Mouse (Mus musculus): ENCODE measurements at regions not wholly inside any gene's neighbourhood (a gene's known extent, or its start where the extent isn't known, plus 50 kb on each side); places are given as distances from the start of the nearest gene placed in this dataset.
"Not testable (repeated sequence)": the region's sequence is repeated elsewhere in the genome, so short reads cannot be mapped to it uniquely, and the experiment has no call there.

DNA sequence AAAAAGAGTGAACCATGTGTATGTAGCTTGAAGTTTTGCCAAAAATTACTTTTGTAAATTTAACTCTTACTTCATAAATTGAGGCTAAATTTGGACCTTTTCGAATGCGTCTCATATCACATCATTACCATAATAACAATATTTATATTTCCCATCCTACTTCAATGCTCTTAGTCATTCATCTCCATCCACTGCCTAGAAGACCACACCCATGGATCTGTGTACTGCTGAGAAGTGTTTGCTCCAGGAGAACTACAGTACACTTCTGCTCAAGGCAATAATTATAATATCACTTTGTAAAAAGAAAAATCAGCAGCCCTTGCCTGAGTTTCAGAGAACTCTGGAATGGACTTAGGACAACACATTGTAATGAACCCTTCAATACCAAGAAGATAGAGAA lies 133.6 kb downstream of the Mat2b start:
- Histone ChIP-seq H3K27me3 (ENCODE audit: poor library complexity, severe bottlenecking) (no peaks in the 10 kb centered on the region), H3K4me1 (no peaks in the 10 kb centered on the region), H3K4me3 (no peak overlapping the region), H3K27ac (no peak overlapping the region), H3K9me3 (no peaks in the 10 kb centered on the region), H3K36me3 (replicated peaks) (no peaks in the 10 kb centered on the region)
- DNase-seq (ENCODE audit: extremely low spot score, low spot score): no peak
- 97% methylated on average over 2 of the region's 2 CpGs for WGBS

DNA sequence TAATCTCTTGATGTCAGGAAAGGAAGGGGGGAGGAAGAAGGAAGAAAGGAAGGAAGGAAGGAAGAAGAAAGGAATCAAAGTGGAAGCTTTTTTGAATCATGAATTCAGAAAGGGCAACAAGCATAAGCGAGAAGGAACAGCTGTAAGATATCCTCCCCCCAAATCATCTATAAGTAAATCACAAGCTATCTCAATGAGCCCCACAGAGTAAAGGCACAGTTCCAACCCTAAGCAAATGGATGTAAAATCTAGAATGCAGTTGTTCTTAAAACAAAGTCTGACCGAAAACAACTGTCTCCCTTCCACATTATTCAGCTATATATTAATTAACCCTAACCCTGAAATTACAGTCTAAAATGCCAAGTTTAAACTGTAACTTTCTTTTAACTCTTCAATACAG lies 136.5 kb downstream of the Mat2b start:
- WGBS: 97% methylated on average over 2 of the region's 2 CpGs
- Histone ChIP-seq H3K4me3 (no peak overlapping the region), H3K27me3 (ENCODE audit: poor library complexity, severe bottlenecking) (no peaks in the 10 kb centered on the region), H3K27ac (no peak overlapping the region), H3K36me3 (replicated peaks) (no peaks in the 10 kb centered on the region), H3K9me3 (no peaks in the 10 kb centered on the region), H3K4me1 (no peaks in the 10 kb centered on the region)
- no peak for DNase-seq (ENCODE audit: extremely low spot score, low spot score)

DNA sequence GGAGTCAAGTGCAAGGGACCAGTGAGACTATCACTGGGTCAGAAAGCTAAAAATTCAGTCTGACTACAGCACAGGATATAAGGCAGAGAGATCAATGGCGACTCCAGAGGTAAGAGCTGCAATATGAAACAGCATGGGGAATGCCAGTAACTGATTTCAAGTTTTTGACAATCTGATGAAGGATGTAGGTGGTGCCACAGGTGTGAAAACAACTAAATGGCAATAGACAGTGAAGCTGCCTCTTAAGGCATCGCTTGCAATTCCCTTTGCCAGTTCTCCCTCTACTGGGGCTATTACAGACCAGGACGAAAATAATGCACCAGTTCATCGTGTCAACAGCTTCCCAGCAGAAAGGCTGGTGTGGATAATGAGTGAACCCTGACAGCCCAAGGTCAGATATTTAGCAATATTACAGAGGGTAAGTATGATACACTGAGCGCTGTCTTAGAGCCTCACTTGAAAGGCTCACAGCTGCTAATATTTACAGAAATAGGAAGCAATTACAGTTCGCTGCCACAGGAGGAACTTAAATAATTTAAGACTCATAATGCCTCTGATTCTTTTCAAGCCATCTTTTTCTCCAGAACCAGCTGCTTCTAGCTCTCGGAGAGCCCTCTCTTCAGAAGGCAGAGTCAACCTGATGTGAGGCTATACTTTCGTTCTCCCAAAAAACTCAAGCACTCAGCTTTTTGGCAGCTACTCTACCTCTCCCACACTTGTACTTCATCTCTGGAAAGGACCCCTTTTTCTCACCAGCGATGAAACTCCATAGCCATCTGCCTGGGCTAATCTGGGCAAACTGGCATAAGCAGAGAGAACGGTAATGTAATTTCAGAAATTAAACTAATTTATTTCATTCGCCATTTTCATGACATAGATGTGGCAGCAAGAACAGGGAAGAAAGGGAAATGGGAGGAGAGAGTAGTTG lies 139.9 kb downstream of the Mat2b start:
- 87% methylated on average over 11 of the region's 11 CpGs for WGBS
- Histone ChIP-seq H3K9me3 (no peaks in the 10 kb centered on the region), H3K27ac (no peak overlapping the region), H3K4me3 (no peak overlapping the region), H3K4me1 (no peaks in the 10 kb centered on the region), H3K27me3 (ENCODE audit: poor library complexity, severe bottlenecking) (no peaks in the 10 kb centered on the region), H3K36me3 (replicated peaks) (no peaks in the 10 kb centered on the region)
- no peak for DNase-seq (ENCODE audit: extremely low spot score, low spot score)

DNA sequence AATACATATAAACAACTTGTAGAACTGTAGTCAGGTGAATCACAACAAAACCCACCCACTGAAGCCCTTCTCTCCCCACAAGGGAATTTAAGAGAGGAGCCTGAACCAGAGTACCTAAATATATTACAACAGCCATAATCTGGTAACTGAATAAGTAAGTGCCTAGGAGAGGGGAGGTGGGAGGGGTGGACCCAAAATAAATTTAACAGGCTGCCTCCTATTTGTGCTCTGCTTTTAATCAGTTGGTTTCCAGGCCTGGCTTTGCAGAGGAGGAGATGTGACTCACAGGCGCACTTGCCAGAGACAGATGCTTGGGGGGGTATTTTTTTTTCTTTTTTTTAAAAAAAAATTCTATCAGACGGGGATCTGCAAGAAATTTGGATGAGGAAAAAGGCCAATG lies 142.9 kb downstream of the Mat2b start:
- Histone ChIP-seq H3K4me1 (no peaks in the 10 kb centered on the region), H3K27ac (no peak overlapping the region), H3K4me3 (no peak overlapping the region), H3K36me3 (replicated peaks) (no peaks in the 10 kb centered on the region), H3K9me3 (no peaks in the 10 kb centered on the region), H3K27me3 (ENCODE audit: poor library complexity, severe bottlenecking) (no peaks in the 10 kb centered on the region)
- DNase-seq (ENCODE audit: extremely low spot score, low spot score): no peak
- WGBS: 83% methylated on average over 2 of the region's 2 CpGs

DNA sequence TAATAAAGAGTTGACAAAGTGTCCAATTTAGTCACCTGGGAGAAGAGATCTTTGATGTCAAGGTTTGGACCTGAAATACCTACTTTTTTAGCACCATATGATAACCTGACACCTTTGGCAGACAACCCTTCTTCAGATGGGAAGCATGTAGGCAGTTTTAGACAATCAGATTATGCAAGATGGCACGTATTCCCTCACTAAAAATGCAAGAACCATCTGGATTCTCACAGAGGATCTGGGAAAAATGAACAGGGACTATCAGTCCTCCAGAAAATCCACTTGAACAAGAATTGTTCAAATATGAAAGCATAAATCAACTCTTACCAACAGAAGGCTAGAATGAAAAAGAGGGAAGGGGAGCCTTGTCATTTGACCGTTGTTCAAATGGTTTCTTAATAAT lies 148.4 kb downstream of the Mat2b start:
- Histone ChIP-seq H3K36me3 (replicated peaks) (no peaks in the 10 kb centered on the region), H3K9me3 (no peaks in the 10 kb centered on the region), H3K27me3 (ENCODE audit: poor library complexity, severe bottlenecking) (no peaks in the 10 kb centered on the region), H3K4me3 (no peak overlapping the region), H3K27ac (no peak overlapping the region), H3K4me1 (peaks cover under 1% of the 10 kb centered on the region; the same call in 1 of the 2 replicates)
- WGBS: 84% methylated on average over 2 of the region's 2 CpGs
- no peak for DNase-seq (ENCODE audit: extremely low spot score, low spot score)

DNA sequence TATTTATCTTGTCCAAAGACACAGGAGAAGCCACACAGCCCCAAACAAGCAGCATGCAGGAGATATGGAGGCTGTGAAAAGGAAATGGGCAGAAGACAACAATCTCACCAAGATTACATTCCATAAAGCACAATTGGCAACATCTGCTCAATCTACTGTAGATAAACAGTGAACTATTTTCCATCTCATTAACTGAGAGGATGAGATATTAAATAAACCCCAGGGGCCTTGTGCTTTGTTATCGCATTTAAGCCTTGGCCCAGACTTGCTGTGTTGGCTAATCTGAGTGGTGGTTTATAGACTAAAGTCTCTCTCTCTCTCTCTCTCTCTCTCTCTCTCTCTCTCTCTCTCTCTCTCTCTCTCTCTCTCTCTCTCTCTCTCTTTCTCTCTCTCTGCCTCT lies 149.5 kb downstream of the Mat2b start:
- H3K36me3 ChIP-seq (replicated peaks): no peaks in the 10 kb centered on the region
- no peak overlapping the region for H3K4me3 ChIP-seq
- 96% methylated on average over 1 of the region's 1 CpGs for WGBS
- no peaks in the 10 kb centered on the region for H3K9me3 ChIP-seq
- no peak overlapping the region for H3K27ac ChIP-seq
- H3K4me1 ChIP-seq: peaks cover 11% of the 10 kb centered on the region
- no peaks in the 10 kb centered on the region for H3K27me3 ChIP-seq (ENCODE audit: poor library complexity, severe bottlenecking)
- DNase-seq (ENCODE audit: extremely low spot score, low spot score): no peak

DNA sequence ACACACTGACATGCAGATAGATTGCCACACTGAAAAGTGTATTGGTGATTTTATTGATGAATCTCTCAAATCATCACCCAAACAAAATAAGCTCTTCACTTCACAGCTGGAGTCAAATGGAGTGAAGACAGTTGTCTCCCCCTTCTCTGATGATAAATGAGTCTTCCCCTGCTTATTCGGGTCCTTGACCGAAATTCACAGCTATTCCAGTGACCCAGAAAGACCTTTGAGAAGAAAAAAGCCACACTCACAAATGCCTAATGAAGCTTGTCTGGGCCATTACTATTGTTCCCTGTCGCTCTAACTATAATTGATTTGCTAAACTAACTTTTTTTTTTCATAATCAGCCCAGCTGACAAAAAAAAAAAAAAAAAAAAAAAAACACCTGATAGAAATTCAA lies 154.8 kb downstream of the Mat2b start:
- Histone ChIP-seq H3K27ac (no peak overlapping the region), H3K36me3 (replicated peaks) (no peaks in the 10 kb centered on the region), H3K27me3 (ENCODE audit: poor library complexity, severe bottlenecking) (no peaks in the 10 kb centered on the region), H3K4me3 (no peak overlapping the region), H3K4me1 (peaks cover 22% of the 10 kb centered on the region), H3K9me3 (no peaks in the 10 kb centered on the region)
- no peak for DNase-seq (ENCODE audit: extremely low spot score, low spot score)
- 13% methylated on average over 3 of the region's 3 CpGs for WGBS

DNA sequence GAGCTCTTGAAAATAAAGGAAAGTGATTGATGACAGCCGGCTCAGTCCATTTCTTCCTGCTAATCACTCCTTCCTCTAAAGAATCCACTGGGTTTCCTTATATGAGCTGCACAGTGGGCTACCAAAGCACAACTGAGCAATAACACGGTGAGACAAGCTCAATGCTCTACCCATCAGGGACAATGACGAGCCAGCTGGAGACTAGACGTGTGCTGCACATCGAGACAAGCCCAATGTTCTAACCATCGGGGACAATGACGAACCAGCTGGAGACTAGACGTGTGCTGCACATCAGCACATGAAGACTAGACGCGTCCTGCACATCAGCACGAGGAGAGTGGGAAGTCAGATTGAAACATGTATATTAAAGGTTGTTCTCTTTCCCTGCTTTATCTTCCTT lies 155.2 kb downstream of the Mat2b start:
- Histone ChIP-seq H3K4me1 (peaks cover 22% of the 10 kb centered on the region), H3K9me3 (no peaks in the 10 kb centered on the region), H3K27ac (no peak overlapping the region), H3K36me3 (replicated peaks) (no peaks in the 10 kb centered on the region), H3K4me3 (no peak overlapping the region), H3K27me3 (ENCODE audit: poor library complexity, severe bottlenecking) (no peaks in the 10 kb centered on the region)
- DNase-seq (ENCODE audit: extremely low spot score, low spot score): no peak
- 57% methylated on average over 11 of the region's 11 CpGs for WGBS

DNA sequence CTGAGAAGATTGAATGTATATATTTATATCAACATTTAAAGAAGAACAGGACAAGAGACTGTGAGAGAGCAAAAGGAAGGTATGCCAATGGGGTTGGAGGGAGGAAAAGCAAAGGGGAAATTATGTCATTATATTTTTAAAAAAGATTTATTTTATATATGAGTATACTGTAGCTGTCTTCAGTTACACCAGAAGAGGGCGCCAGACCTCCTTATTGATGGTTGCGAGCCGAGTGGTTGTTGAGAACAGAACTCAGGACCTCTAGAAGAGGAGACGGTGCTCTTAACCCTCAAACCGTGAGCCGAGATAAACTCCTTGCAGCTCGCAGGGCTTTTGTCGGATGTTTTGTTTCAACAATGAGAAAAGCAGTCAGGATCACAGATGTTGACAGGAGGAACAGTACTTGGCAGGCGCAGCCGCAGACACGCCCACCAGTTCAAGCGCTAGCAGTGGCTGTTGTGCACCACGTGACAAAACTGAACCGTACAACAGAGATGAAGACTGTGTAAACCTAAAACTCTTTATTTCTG lies 158.7 kb downstream of the Mat2b start:
- no peaks in the 10 kb centered on the region for H3K36me3 ChIP-seq (replicated peaks)
- H3K4me3 ChIP-seq: no peak overlapping the region
- no peak for DNase-seq (ENCODE audit: extremely low spot score, low spot score)
- H3K9me3 ChIP-seq: no peaks in the 10 kb centered on the region
- peaks cover 19% of the 10 kb centered on the region for H3K4me1 ChIP-seq
- no peak overlapping the region for H3K27ac ChIP-seq
- 85% methylated on average over 14 of the region's 14 CpGs for WGBS
- no peaks in the 10 kb centered on the region for H3K27me3 ChIP-seq (ENCODE audit: poor library complexity, severe bottlenecking)

DNA sequence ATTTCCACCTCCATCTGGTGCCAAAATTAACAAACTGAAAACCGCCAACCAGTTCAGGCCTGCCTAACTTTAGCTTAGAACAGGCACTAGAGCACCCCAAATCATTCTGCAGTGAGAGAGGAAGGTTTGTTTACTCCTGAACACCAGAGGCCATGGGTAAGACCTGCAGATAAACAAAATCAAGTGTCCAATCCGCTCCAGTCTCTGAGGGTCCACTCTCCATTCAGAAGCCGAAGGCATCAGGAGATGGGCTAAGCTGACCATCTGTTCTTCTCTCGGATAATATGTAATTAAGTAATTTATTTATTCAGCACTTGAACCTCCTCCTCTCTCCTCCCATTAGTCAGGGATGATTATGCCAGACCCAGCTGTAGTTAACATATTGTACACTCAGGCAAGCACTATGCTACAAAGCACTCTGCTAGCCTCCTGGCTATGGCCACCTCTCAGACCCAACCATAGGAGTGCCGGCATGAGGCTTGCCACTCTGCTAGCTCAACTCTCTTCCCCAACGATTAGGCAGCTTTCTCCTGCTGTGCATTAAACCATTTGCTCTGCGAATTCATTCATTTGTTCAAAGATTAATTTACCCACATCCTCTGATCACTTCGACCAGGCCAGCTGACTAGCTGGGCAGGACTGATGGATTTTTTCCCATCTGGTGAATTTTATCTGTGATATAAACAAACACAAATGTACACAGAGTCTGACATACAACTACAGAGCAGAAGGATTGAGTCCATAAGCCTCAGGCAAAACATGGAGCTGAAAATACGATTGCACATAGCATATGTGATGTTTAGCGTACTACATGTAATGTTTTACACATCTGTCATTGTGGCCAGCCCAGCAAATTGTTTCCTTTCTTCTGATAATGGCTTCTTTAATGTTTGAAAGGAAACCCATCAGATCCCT lies 184.4 kb downstream of the Mat2b start:
- no peak for DNase-seq (ENCODE audit: extremely low spot score, low spot score)
- no peaks in the 10 kb centered on the region for H3K4me1 ChIP-seq
- H3K4me3 ChIP-seq: no peak overlapping the region
- H3K27me3 ChIP-seq (ENCODE audit: poor library complexity, severe bottlenecking): no peaks in the 10 kb centered on the region
- H3K27ac ChIP-seq: no peak overlapping the region
- 79% methylated on average over 10 of the region's 10 CpGs for WGBS
- H3K9me3 ChIP-seq: no peaks in the 10 kb centered on the region
- H3K36me3 ChIP-seq (replicated peaks): no peaks in the 10 kb centered on the region

DNA sequence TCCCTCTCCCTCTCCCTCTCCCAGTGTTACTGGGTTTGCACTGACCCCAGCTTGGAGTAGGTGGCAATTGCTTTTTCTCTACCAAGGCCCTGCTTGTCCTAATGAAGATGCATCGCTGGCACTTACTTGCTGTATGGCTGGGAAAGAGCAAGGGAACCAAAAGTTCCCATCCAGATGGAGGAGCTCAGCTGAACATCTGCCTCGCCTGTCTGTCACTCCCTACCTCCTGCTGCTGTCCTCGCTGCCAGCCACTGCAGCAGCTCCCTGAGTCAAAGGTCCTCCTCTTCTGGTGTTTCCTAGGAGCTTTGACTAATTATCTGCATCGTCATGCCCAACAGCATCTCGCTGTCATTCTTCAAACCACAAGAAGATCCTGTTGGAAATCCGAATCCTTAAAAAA lies 203.4 kb downstream of the Mat2b start:
- Histone ChIP-seq H3K4me3 (no peak overlapping the region), H3K4me1 (no peaks in the 10 kb centered on the region), H3K27me3 (ENCODE audit: poor library complexity, severe bottlenecking) (no peaks in the 10 kb centered on the region), H3K9me3 (no peaks in the 10 kb centered on the region), H3K27ac (no peak overlapping the region), H3K36me3 (replicated peaks) (no peaks in the 10 kb centered on the region)
- no peak for DNase-seq (ENCODE audit: extremely low spot score, low spot score)
- WGBS: 46% methylated on average over 6 of the region's 6 CpGs

DNA sequence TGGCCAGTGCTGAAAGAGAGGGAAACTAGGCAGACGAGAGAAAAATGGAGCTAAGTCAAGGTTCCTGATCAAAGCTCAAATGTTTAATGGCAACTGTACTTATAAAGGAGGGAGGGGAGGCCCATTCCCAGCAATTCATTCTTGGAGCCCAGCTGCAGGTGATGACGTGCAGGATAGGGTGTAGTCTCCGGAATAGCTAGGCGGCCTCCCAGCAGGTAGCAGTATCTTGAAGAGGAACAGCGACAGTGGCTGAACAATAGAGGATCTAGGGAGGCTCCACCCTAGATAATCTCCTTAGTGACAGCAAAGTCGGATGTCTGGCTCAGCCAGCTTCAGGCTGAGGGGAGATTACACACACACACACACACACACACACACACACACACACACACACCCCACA lies 216.8 kb downstream of the Mat2b start:
- H3K27me3 ChIP-seq (ENCODE audit: poor library complexity, severe bottlenecking); H3K27ac ChIP-seq; H3K4me3 ChIP-seq; DNase-seq (ENCODE audit: extremely low spot score, low spot score); H3K9me3 ChIP-seq; H3K36me3 ChIP-seq (replicated peaks); H3K4me1 ChIP-seq: not testable (repeated sequence)
- WGBS: 17% methylated on average over 6 of the region's 6 CpGs

DNA sequence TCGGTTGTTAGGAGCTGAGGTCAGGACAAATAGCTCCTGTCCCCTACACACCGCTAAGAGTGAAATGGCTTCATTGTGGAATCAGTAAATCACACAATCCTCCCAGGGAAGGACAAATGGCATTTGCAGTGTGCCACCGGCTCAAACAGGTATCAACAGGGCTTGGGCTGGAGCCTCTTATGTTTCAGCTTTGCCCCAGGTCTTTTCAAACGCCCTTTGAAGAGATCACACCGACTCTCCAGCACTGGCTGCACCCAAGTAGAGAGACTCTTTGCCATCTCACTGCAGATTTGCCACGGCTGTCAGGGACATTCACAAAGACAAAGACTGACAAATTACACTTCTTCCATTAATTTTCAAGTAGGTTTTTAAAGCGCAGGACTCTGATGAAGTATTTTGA lies 217.7 kb downstream of the Mat2b start:
- 33% methylated on average over 7 of the region's 7 CpGs for WGBS

More for the DNA sequence above, 217.7 kb downstream of the Mat2b start:
- no peak for DNase-seq (ENCODE audit: extremely low spot score, low spot score)
- Histone ChIP-seq H3K9me3 (no peaks in the 10 kb centered on the region), H3K27ac (no peak overlapping the region), H3K36me3 (replicated peaks) (no peaks in the 10 kb centered on the region), H3K4me3 (no peak overlapping the region), H3K27me3 (ENCODE audit: poor library complexity, severe bottlenecking) (no peaks in the 10 kb centered on the region), H3K4me1 (no peaks in the 10 kb centered on the region; the same call in 1 of the 2 replicates)

Data from forebrain, embryonic 10.5 days (tissue).